Mouse (Mus musculus) left cerebral cortex, postnatal 14 days (tissue): ENCODE data around the gene Syn3. TPM values are rescaled to one million over a fixed set of nuclear protein-coding genes. Genes with fewer than 3 reads are reported as not detected.

Source experiments
- DNase-seq, 2 experiments: peaks; one replicate each; pipeline ENCODE4 v3.0.0; 2021 to 2022; ENCODE audit warnings: low spot score in 2 of 2, mixed read lengths in 1 of 2
- intact Hi-C: fragments of 180-260 bp; cut with DNase I; formaldehyde crosslinking; loops from one replicate; pipeline ENCODE4 v1.15.1; 2025
- total RNA-seq, 2 experiments: library from RNA; stranded (reverse); gene quantifications; 2 replicates each; pipeline ENCODE4 v1.2.3; 2021

Syn3 gene
- total RNA-seq, 2 experiments from 2014 or later = 29.9 to 32.0 TPM

- intact Hi-C loops = no loop called here
- no peak for DNase-seq
Measured at GRCm38 (mm10) chr10:86328143-86328542, 170.6 kb downstream of the Syn3 start.

GRCm38 (mm10) chr10:86325272-86325671, 173.4 kb downstream of the Syn3 start:
- intact Hi-C loops = no loop called here
- DNase-seq = no peak

- DNase-seq = peak in 1 of 2 experiments; percentile 24
- intact Hi-C loops = no loop called here
Measured at GRCm38 (mm10) chr10:86323275-86323994, 175.3 kb downstream of the Syn3 start.

GRCm38 (mm10) chr10:86322006-86322405, 176.7 kb downstream of the Syn3 start:
- no peak for DNase-seq
- intact Hi-C loops = no loop called here

GRCm38 (mm10) chr10:86321194-86321593, 177.5 kb downstream of the Syn3 start:
- intact Hi-C loops = no loop called here
- DNase-seq = no peak

GRCm38 (mm10) chr10:86320204-86320603, 178.5 kb downstream of the Syn3 start:
- intact Hi-C loops = no loop called here
- no peak for DNase-seq

- DNase-seq = no peak
- intact Hi-C loops = no loop called here
Measured at GRCm38 (mm10) chr10:86319526-86319925, 179.2 kb downstream of the Syn3 start.

GRCm38 (mm10) chr10:86318552-86319140, 180.1 kb downstream of the Syn3 start:
- DNase-seq = no peak
- intact Hi-C loops = no loop called here

- intact Hi-C loops = no loop called here
- DNase-seq = no peak
Measured at GRCm38 (mm10) chr10:86317633-86318032, 181.1 kb downstream of the Syn3 start.

- intact Hi-C loops = no loop called here
- no peak for DNase-seq
Measured at GRCm38 (mm10) chr10:86315513-86315912, 183.2 kb downstream of the Syn3 start.

GRCm38 (mm10) chr10:86313448-86313847, 185.2 kb downstream of the Syn3 start:
- no peak for DNase-seq
- intact Hi-C loops = no loop called here

GRCm38 (mm10) chr10:86312976-86313375, 185.7 kb downstream of the Syn3 start:
- DNase-seq = no peak
- intact Hi-C loops = no loop called here

- intact Hi-C loops = no loop called here
- no peak for DNase-seq
Measured at GRCm38 (mm10) chr10:86310527-86310926, 188.2 kb downstream of the Syn3 start.

- intact Hi-C loops = no loop called here
- DNase-seq = no peak
Measured at GRCm38 (mm10) chr10:86307235-86307634, 191.5 kb downstream of the Syn3 start.

- no peak for DNase-seq
- intact Hi-C loops = no loop called here
Measured at GRCm38 (mm10) chr10:86304583-86304982, 194.1 kb downstream of the Syn3 start.

- intact Hi-C loops = loop anchor here (2.0 kb wide), 1 partner anchor 149 kb away; no protein-coding TSS in a partner anchor
- DNase-seq = no peak
Measured at GRCm38 (mm10) chr10:86303495-86303876, 195.2 kb downstream of the Syn3 start.

- peak; percentile 75 to 77 for DNase-seq
- intact Hi-C loops = loop anchor here (2.0 kb wide), 1 partner anchor 150 kb away; no protein-coding TSS in a partner anchor
Measured at GRCm38 (mm10) chr10:86302761-86303494, 195.8 kb downstream of the Syn3 start.

- no peak for DNase-seq
- intact Hi-C loops = loop anchor here (2.0 kb wide), 1 partner anchor 151 kb away; no protein-coding TSS in a partner anchor
Measured at GRCm38 (mm10) chr10:86302318-86302648, 196.4 kb downstream of the Syn3 start.

GRCm38 (mm10) chr10:86301593-86302317, 196.9 kb downstream of the Syn3 start:
- intact Hi-C loops = loop anchor here (2.0 kb wide), 1 partner anchor 151 kb away; no protein-coding TSS in a partner anchor
- no peak for DNase-seq

- DNase-seq = no peak
- intact Hi-C loops = no loop called here
Measured at GRCm38 (mm10) chr10:86301117-86301490, 197.6 kb downstream of the Syn3 start.
